In genomic region chr14:20795423-20796152, GRCm38 (mm10) we compare ENCODE assay signal across 14 mouse cellular contexts. TPM values are rescaled to one million over a fixed set of nuclear protein-coding genes. Genes with fewer than 3 reads are reported as not detected.
DNase-seq lines count a peak whose midpoint lies in the region; ATAC-seq lines count a peak whose summit lies in the region.
"Had no signal": no experiment of that assay in that cellular context is flagged by ENCODE, and none has a peak within 500 bp of the region (broad histone marks: within the 10 kb centered on the region; RNA-seq: fewer than 3 reads in every experiment).

No protein-coding gene starts in this region.

- peak; percentile 89 for DNase-seq in heart, adult 11 months
- DNase-seq in heart, adult 18-20 months: no peak
- no peak for DNase-seq in liver, embryonic 13.5 days
- no peak for DNase-seq in layer of hippocampus, adult 11-12 months (ENCODE audit: low spot score)
- DNase-seq: cerebellum, adult 18-20 months; kidney, postnatal 25 days; right cerebral cortex, adult 18-20 months had no signal

- no peak overlapping the region for H3K9ac ChIP-seq in embryonic facial prominence, embryonic 12.5 days
- no peak overlapping the region for H3K9ac ChIP-seq in liver, embryonic 13.5 days
- H3K9ac ChIP-seq: liver, embryonic 14.5 days; stomach, embryonic 15.5 days had no signal

- WGBS in embryonic facial prominence, embryonic 12.5 days: 32% methylated on average over 8 of the region's 9 CpGs
- WGBS in liver, embryonic 13.5 days (ENCODE audit: insufficient replicate concordance): 48% methylated on average over 8 of the region's 9 CpGs

- peak overlapping the region; percentile 38 for H3K4me3 ChIP-seq in megakaryocyte, embryonic 14.5 days (replicated peaks)
- H3K4me3 ChIP-seq in embryonic facial prominence, embryonic 12.5 days: no peak overlapping the region
- no peak overlapping the region for H3K4me3 ChIP-seq in liver, embryonic 13.5 days (replicated peaks)

- peaks cover 67% of the 10 kb centered on the region for H3K4me1 ChIP-seq in megakaryocyte, embryonic 14.5 days
- H3K4me1 ChIP-seq in embryonic facial prominence, embryonic 12.5 days: peaks cover 37% of the 10 kb centered on the region
- H3K4me1 ChIP-seq in liver, embryonic 13.5 days (replicated peaks): peaks cover 35% of the 10 kb centered on the region

- H3K9me3 ChIP-seq in megakaryocyte, embryonic 14.5 days: no peaks in the 10 kb centered on the region
- no peaks in the 10 kb centered on the region for H3K9me3 ChIP-seq in embryonic facial prominence, embryonic 12.5 days
- no peaks in the 10 kb centered on the region for H3K9me3 ChIP-seq in liver, embryonic 13.5 days (replicated peaks)
- H3K9me3 ChIP-seq: stomach, embryonic 15.5 days had no signal

- peak overlapping the region; percentile 25; the same call in 1 of the 2 replicates for H3K27ac ChIP-seq in embryonic facial prominence, embryonic 12.5 days
- H3K27ac ChIP-seq in liver, embryonic 13.5 days: no peak overlapping the region
- H3K27ac ChIP-seq: liver, embryonic 14.5 days; stomach, embryonic 15.5 days had no signal

- ATAC-seq in megakaryocyte, adult 5-6 weeks (ENCODE audit: poor library complexity, severe bottlenecking): no peak
- ATAC-seq in embryonic facial prominence, embryonic 12.5 days (ENCODE audit: insufficient number of reproducible peaks, insufficient read depth, low FRiP score, low TSS enrichment): no peak
- ATAC-seq in liver, embryonic 13.5 days (ENCODE audit: low read depth): no peak
- ATAC-seq in CD4-positive, CD25-positive, alpha-beta regulatory T cell, adult 4 months: no peak
- ATAC-seq: activated CD4-positive, CD25-positive, alpha-beta regulatory T cell, adult 4 months had no signal

- H3K27me3 ChIP-seq in megakaryocyte, embryonic 14.5 days (replicated peaks): no peaks in the 10 kb centered on the region
- H3K27me3 ChIP-seq in embryonic facial prominence, embryonic 12.5 days: no peaks in the 10 kb centered on the region
- H3K27me3 ChIP-seq in liver, embryonic 13.5 days: 0 out of 2 replicates have a peak, but pooled peaks cover 4% of the 10 kb centered on the region
- H3K27me3 ChIP-seq: stomach, embryonic 15.5 days had no signal

- peaks cover 20% of the 10 kb centered on the region for H3K36me3 ChIP-seq in megakaryocyte, embryonic 14.5 days (replicated peaks; ENCODE audit: low read length)
- H3K36me3 ChIP-seq in embryonic facial prominence, embryonic 12.5 days: peaks cover 12% of the 10 kb centered on the region
- no peaks in the 10 kb centered on the region for H3K36me3 ChIP-seq in liver, embryonic 13.5 days

- peak overlapping the region; percentile 90; the same call in 1 of the 2 replicates for H3K4me2 ChIP-seq in embryonic facial prominence, embryonic 12.5 days (replicated peaks)
- H3K4me2 ChIP-seq in liver, embryonic 13.5 days: peak overlapping the region; percentile 97; the same call in 1 of the 2 replicates

RNA-seq across cellular contexts. Expression of gene Camk2g, which starts 1.7 kb away (rescaled TPM):
- 10 to 100 TPM; 43.8 to 47.7 TPM for total RNA-seq in heart, adult 18-20 months (2021)
- 11.9 and 12.1 TPM in 2 replicates for polyA plus RNA-seq in megakaryocyte, embryonic 14.5 days (2012; ENCODE audit: insufficient read depth, low replicate concordance)
- total RNA-seq in megakaryocyte, adult 5-6 weeks (2015): 24.0 and 24.3 TPM in 2 replicates
- total RNA-seq in megakaryocyte, adult 5-6 weeks (2017): 50.1 and 61.1 TPM in 2 replicates
- polyA plus RNA-seq in embryonic facial prominence, embryonic 12.5 days (2016; fragmentation: Nextera tagmentation; extraction: Ambion mirVana): 68.7 and 76.5 TPM in 2 replicates
- polyA plus RNA-seq in liver, embryonic 13.5 days (2015; fragmentation: Nextera tagmentation; extraction: Ambion mirVana): 10.6 and 10.7 TPM in 2 replicates
- 10 to 100 TPM; 32.6 to 37.8 TPM for polyA plus RNA-seq in CD4-positive, CD25-positive, alpha-beta regulatory T cell, adult 4 months (2017; shearing (Covaris generic))

RNA-seq across cellular contexts. Expression of gene Plau, which starts 40.9 kb away (rescaled TPM):
- 1 to 10 TPM; 3.8 to 4.0 TPM for total RNA-seq in heart, adult 18-20 months (2021)
- 0.35 TPM in 1 of 2 replicates, not detected in the other for polyA plus RNA-seq in megakaryocyte, embryonic 14.5 days (2012; ENCODE audit: insufficient read depth, low replicate concordance)
- total RNA-seq in megakaryocyte, adult 5-6 weeks (2015): 7.0 and 9.5 TPM in 2 replicates
- 16.8 and 17.1 TPM in 2 replicates for total RNA-seq in megakaryocyte, adult 5-6 weeks (2017)
- 0.99 and 1.2 TPM in 2 replicates for polyA plus RNA-seq in embryonic facial prominence, embryonic 12.5 days (2016; fragmentation: Nextera tagmentation; extraction: Ambion mirVana)
- 0.74 and 0.76 TPM in 2 replicates for polyA plus RNA-seq in liver, embryonic 13.5 days (2015; fragmentation: Nextera tagmentation; extraction: Ambion mirVana)
- not detected for polyA plus RNA-seq in CD4-positive, CD25-positive, alpha-beta regulatory T cell, adult 4 months (2017; shearing (Covaris generic))
- polyA plus RNA-seq: activated CD4-positive, CD25-positive, alpha-beta regulatory T cell, adult 4 months had no signal
